Mouse (Mus musculus) heart, adult 2 months (tissue): ENCODE measurements at regions not wholly inside any gene's neighbourhood (a gene's known extent, or its start where the extent isn't known, plus 50 kb on each side); places are given as distances from the start of the nearest gene placed in this dataset.

Source experiments
- DNase-seq, 2 experiments: peaks; one replicate each; pipeline ENCODE4 v3.0.0; 2021
- H3K27ac ChIP-seq: fragments of 200-600 bp; 2 replicates; pipeline ENCODE4 v1.8.1; 2022
- H3K27me3 ChIP-seq: fragments of 200-500 bp; 2 replicates; pipeline ENCODE4 v1.6.1; 2012; ENCODE audit warnings: mild to moderate bottlenecking, low read length, inconsistent platforms, mixed read lengths; ENCODE audit not compliant: control insufficient read depth, insufficient read depth
- H3K36me3 ChIP-seq: fragments of 200-500 bp; 2 replicates; pipeline ENCODE4 v1.6.1; 2012; ENCODE audit warnings: low read length, inconsistent platforms; ENCODE audit not compliant: control insufficient read depth, insufficient read depth
- H3K4me1 ChIP-seq: fragments of 200-500 bp; 2 replicates; pipeline ENCODE4 v1.6.1; 2011; ENCODE audit warnings: low read length; ENCODE audit not compliant: control insufficient read depth, insufficient read depth
- H3K4me3 ChIP-seq: fragments of 200-600 bp; 2 replicates; pipeline ENCODE4 v1.8.1; 2022
- H3K79me2 ChIP-seq: fragments of 200-500 bp; replicated peaks from 2 replicates; pipeline ENCODE4 v1.6.1; 2012; ENCODE audit warnings: mild to moderate bottlenecking, inconsistent platforms, low read length, moderate library complexity, mixed read lengths; ENCODE audit not compliant: control insufficient read depth, insufficient read depth
- H3K9ac ChIP-seq: fragments of 200-500 bp; 2 replicates; pipeline ENCODE4 v1.6.1; 2012; ENCODE audit warnings: low read depth, mild to moderate bottlenecking, control low read depth, inconsistent platforms, low read length, mixed read lengths
- CTCF ChIP-seq: fragments of 200-600 bp; IDR thresholded peaks from 2 replicates; pipeline ENCODE4 v1.8.1; 2022; ENCODE audit warnings: antibody characterized with exemption, mild to moderate bottlenecking, moderate library complexity
- EP300 ChIP-seq: fragments of 200-500 bp; IDR thresholded peaks from 2 replicates; pipeline ENCODE4 v1.6.1; 2011; ENCODE audit warnings: low read depth, low read length, control low read depth; ENCODE audit not compliant: insufficient read depth
- POLR2A ChIP-seq: fragments of 200-500 bp; IDR thresholded peaks from 2 replicates; pipeline ENCODE4 v1.6.1; 2011; ENCODE audit warnings: mild to moderate bottlenecking, low read depth, low read length, control low read depth; ENCODE audit not compliant: insufficient read depth
- WGBS: fragments of 180-500 bp; shearing (Covaris S2); methylation state at CpG from one replicate; pipeline ENCODE4 v1.1.7; 2018; 5-methylcytosine and 5-hydroxymethylcytosine counted together
- intact Hi-C: fragments of 180-260 bp; cut with DNase I; formaldehyde crosslinking; loops from one replicate; pipeline ENCODE4 v1.15.1; 2025

DNA sequence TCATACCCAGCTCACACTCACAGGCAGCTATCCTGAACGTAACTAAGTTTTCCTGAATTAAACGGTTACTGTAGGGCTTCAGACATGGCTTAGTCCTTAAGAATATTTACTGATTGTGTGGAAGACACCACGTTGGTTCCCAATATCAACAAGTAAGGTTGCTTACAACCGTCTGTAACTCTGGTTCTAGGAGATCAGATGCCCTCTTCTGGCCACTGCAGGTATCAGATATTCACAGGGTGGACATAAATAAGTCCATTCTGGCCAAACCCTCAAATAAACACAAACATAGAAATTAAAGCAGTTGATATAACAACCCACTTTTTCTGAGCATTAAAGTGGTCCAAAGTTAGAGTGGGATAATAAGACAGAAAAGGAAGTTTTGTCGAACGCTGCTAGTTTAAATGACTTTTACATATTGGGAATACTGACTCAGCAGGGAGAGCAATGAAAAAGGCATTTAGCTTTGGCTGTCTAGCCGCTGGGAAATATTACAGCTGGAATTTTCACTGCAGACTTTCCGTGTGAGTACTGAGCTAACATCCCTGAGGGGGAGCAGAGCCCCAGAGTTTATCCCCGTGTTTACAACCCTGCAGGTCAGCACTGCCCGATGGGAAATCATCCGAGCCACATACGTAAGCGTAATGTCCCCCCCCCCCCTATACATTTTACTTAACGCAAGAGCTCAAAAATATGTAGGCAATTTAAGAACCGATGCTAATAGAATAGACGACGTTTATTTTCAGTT lies 264.4 kb downstream of the Pou4f1 start:
- Histone ChIP-seq H3K4me1 (no peaks in the 10 kb centered on the region), H3K36me3 (no peaks in the 10 kb centered on the region), H3K27me3 (no peaks in the 10 kb centered on the region), H3K4me3 (no peak overlapping the region), H3K79me2 (no peaks in the 10 kb centered on the region), H3K9ac (no peak overlapping the region), H3K27ac (no peak overlapping the region)
- WGBS, result 69% methylated on average over 17 of the region's 17 CpGs
- intact Hi-C loops, result loop anchor here (10.0 kb wide), 1 partner anchor 489 kb away; no protein-coding TSS in a partner anchor
- peak; percentile 29; the same call in 1 of the 2 replicates for TF ChIP-seq CTCF
- no peak for TF ChIP-seq EP300
- TF ChIP-seq POLR2A, result no peak
- DNase-seq, result no peak

GRCm38 (mm10) chr14:104193198-104193597 lies 274.6 kb downstream of the Pou4f1 start:
- intact Hi-C loops, result no loop called here
- Histone ChIP-seq H3K79me2 (no peaks in the 10 kb centered on the region), H3K27ac (no peak overlapping the region), H3K27me3 (no peaks in the 10 kb centered on the region), H3K36me3 (no peaks in the 10 kb centered on the region), H3K4me3 (no peak overlapping the region), H3K9ac (no peak overlapping the region), H3K4me1 (no peaks in the 10 kb centered on the region)
- TF ChIP-seq EP300 (no peak), POLR2A (no peak), CTCF (no peak)
- no peak for DNase-seq
- 67% methylated on average over 11 of the region's 11 CpGs for WGBS

DNA sequence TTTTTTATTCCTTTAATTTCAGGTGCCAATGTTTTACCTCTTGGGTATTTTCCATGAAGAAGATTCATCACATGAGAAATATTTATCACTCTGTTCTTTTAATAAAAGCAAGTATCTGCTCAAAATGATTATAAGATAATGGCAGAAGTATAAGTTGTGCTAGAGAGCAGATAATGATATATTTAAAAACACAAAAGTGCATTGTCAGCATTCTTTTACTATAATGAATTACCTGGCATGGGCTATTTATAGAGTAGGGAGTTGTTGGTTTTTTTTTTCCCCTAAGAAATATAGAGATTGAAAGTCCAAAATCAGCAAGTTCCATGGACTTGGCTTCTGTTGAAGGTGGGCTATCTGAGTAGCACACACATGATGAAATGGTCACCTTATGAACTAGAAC lies 292.7 kb downstream of the Pou4f1 start:
- TF ChIP-seq EP300 (no peak), POLR2A (no peak), CTCF (no peak)
- intact Hi-C loops, result no loop called here
- H3K27me3 ChIP-seq, result no peaks in the 10 kb centered on the region
- H3K9ac ChIP-seq, result no peak overlapping the region
- no peak for DNase-seq
- no peaks in the 10 kb centered on the region for H3K4me1 ChIP-seq
- H3K36me3 ChIP-seq, result no peaks in the 10 kb centered on the region
- no peaks in the 10 kb centered on the region for H3K79me2 ChIP-seq
- no peak overlapping the region for H3K4me3 ChIP-seq
- H3K27ac ChIP-seq, result no peak overlapping the region

DNA sequence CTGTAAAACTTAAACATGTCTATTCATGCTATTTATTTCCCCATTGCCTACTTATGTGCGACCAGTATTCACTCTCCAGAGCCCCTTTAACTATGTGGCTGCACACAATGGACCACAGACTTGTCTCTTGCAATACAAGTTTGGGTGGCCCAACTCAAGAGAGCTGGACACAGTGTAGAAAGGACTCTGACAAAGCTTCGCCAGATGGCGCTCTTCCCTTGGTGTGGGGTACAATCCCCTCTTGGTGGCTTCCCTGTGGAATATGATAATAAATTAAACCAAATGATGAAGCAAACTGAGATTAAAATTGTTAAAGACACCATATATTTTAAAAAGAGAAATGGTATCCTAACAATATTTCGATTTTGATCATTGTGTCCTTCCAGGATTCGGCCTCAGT lies 302.6 kb upstream of the Ednrb start:
- H3K27ac ChIP-seq, result no peak overlapping the region
- H3K4me1 ChIP-seq, result no peaks in the 10 kb centered on the region
- H3K4me3 ChIP-seq, result no peak overlapping the region
- intact Hi-C loops, result no loop called here
- no peaks in the 10 kb centered on the region for H3K79me2 ChIP-seq
- no peaks in the 10 kb centered on the region for H3K27me3 ChIP-seq
- no peak for DNase-seq
- WGBS, result 56% methylated on average over 5 of the region's 5 CpGs
- peak; percentile 32 for TF ChIP-seq CTCF
- no peak for TF ChIP-seq EP300
- H3K9ac ChIP-seq, result no peak overlapping the region
- H3K36me3 ChIP-seq, result no peaks in the 10 kb centered on the region

- Histone ChIP-seq H3K9ac (no peak overlapping the region), H3K27me3 (no peaks in the 10 kb centered on the region), H3K79me2 (no peaks in the 10 kb centered on the region), H3K4me1 (no peaks in the 10 kb centered on the region), H3K4me3 (no peak overlapping the region), H3K36me3 (no peaks in the 10 kb centered on the region), H3K27ac (no peak overlapping the region)
- 49% methylated on average over 5 of the region's 5 CpGs for WGBS
- TF ChIP-seq EP300 (no peak), POLR2A (no peak), CTCF (no peak)
- intact Hi-C loops, result no loop called here
- no peak for DNase-seq
These were observed 301.2 kb upstream of the Ednrb start for GRCm38 (mm10) chr14:104145395-104145794.

- TF ChIP-seq CTCF, result no peak
- TF ChIP-seq EP300, result no peak
- TF ChIP-seq POLR2A, result no peak
- Histone ChIP-seq H3K79me2 (no peaks in the 10 kb centered on the region), H3K4me1 (no peaks in the 10 kb centered on the region), H3K36me3 (no peaks in the 10 kb centered on the region), H3K9ac (no peak overlapping the region), H3K27ac (no peak overlapping the region), H3K4me3 (no peak overlapping the region), H3K27me3 (no peaks in the 10 kb centered on the region)
- intact Hi-C loops, result no loop called here
- DNase-seq, result no peak
- WGBS, result 67% methylated on average over 14 of the region's 14 CpGs
These were observed 271.1 kb upstream of the Ednrb start for GRCm38 (mm10) chr14:104114986-104115951.
